ENCODE assay signal across 8 mouse cellular contexts in the genomic region with DNA sequence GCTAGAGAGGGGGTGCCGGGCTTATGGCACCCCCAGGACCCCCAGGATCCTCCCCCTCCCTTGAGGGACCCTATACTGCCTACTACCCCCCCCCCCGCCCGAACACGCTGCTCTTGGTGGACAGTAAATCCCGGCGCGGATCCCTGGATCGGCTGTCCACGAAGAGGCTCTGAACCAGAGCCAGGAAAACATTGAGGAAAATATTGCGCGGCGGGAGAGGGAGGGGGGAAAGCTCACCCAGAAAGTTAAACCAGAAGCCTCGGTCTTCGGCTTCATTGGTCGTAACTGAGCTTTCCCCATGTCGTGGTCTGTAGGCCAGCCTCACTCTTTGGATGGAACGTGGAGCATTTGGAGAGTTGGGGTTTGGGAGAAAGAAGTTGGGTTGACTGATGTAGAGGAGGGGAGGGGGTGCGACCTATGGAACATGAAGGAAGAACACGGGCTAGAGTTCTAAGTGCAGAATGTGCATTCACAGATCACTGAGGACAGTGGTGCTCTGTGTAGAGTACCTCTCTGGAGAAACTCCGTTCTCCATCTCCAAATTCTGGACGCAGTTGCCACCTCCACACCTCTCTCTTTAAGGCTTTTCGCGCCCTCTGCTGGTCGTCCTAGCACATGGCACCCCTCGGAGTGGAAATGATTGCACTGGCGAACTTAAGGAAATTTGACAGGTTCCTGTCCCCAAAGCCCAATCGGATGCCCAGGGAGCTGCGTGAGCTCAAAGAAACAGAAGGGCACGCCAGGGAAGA. TPM values are rescaled to one million over a fixed set of nuclear protein-coding genes. Genes with fewer than 3 reads are reported as not detected.
DNase-seq lines count a peak whose midpoint lies in the region; ATAC-seq and TF ChIP-seq lines count a peak whose summit lies in the region.

TSS of gene Gli1 (minus strand) at position 84 of the 749 bp plus-strand sequence.

- peak; percentile 88 for TF ChIP-seq CTCF in left cerebral cortex, adult 2 months (IDR thresholded peaks at IDR 0.05)

- H3K4me1 ChIP-seq in hindbrain, embryonic 15.5 days (replicated peaks): peaks cover 34% of the 10 kb centered on the region

- H3K36me3 ChIP-seq in hindbrain, embryonic 15.5 days: no peaks in the 10 kb centered on the region

- no peak within 1 kb of the TSS for H3K9ac ChIP-seq in hindbrain, embryonic 15.5 days

- H3K27me3 ChIP-seq in hindbrain, embryonic 15.5 days: peaks cover 36% of the 10 kb centered on the region

- peak within 1 kb of the TSS; percentile 66 for H3K4me2 ChIP-seq in hindbrain, embryonic 15.5 days

- ATAC-seq in hindbrain, embryonic 15.5 days (ENCODE audit: low FRiP score, low read depth): 0 out of 2 replicates have a peak, but pooled peaks have one; percentile 32
- ATAC-seq in megakaryocyte progenitor cell, adult 5-6 weeks (replicated peaks; ENCODE audit: poor library complexity): peak; percentile 72

- no peaks in the 10 kb centered on the region for H3K9me3 ChIP-seq in hindbrain, embryonic 15.5 days

- under 1% methylated on average over 28 of the region's 29 CpGs for WGBS in hindbrain, embryonic 15.5 days

- H3K27ac ChIP-seq in hindbrain, embryonic 15.5 days (replicated peaks): no peak within 1 kb of the TSS
- no peak within 1 kb of the TSS for H3K27ac ChIP-seq in left cerebral cortex, adult 2 months

- peak; percentile 78 for DNase-seq in T-cell, adult 2 months (ENCODE audit: low spot score)
- peak; percentile 89 to 94 for DNase-seq in cerebellum, postnatal 14 days
- peak; percentile 91 for DNase-seq in gastrocnemius, adult 18-20 months (ENCODE audit: low spot score)
- peak; percentile 67 to 83 for DNase-seq in left cerebral cortex, adult 2 months (ENCODE audit: extremely low spot score in 1 of 2, low spot score in 2 of 2)
- peak; percentile 73 for DNase-seq in right cerebral cortex, postnatal 14 days
- DNase-seq in urinary bladder, postnatal 36 days (ENCODE audit: low spot score in 2 of 2): peak; percentile 80 to 85

- peak within 1 kb of the TSS; percentile 36 for H3K4me3 ChIP-seq in hindbrain, embryonic 15.5 days
- peak within 1 kb of the TSS; percentile 32 for H3K4me3 ChIP-seq in left cerebral cortex, adult 2 months

- intact Hi-C loops in left cerebral cortex, adult 2 months (cut with DNase I): no loop called here

RNA-seq across cellular contexts. Expression of gene Gli1, which starts in this region (rescaled TPM):
- total RNA-seq in gastrocnemius, adult 18-20 months (2021): under 1 TPM; 0.41 to 0.74 TPM
- polyA plus RNA-seq in hindbrain, embryonic 15.5 days (2015; fragmentation: Nextera tagmentation; extraction: Ambion mirVana): 1.6 and 2.0 TPM in 2 replicates
- 1 to 10 TPM; 3.3 to 4.5 TPM for total RNA-seq in left cerebral cortex, adult 2 months (2021)
- total RNA-seq in megakaryocyte progenitor cell, adult 5-6 weeks (2015): not detected in 2 replicates
- not detected in 2 replicates for total RNA-seq in megakaryocyte progenitor cell, adult 5-6 weeks (2017)

Comparison
In these comparisons a context has a peak if more than half of its experiments do, and no peak if none do; other contexts are left out.
1. Peak in DNase-seq in gastrocnemius, adult 18-20 months; RNA of the gene not detected or under 1 TPM.
2. Peak in ATAC-seq in megakaryocyte progenitor cell, adult 5-6 weeks; RNA of the gene not detected or under 1 TPM.